Mouse (Mus musculus): ENCODE results near the gene Trim10. TPM values are rescaled to one million over a fixed set of nuclear protein-coding genes. Genes with fewer than 3 reads are reported as not detected.
"Not testable (repeated sequence)": the region's sequence is repeated elsewhere in the genome, so short reads cannot be mapped to it uniquely, and the experiment has no call there.

The Trim10 gene
- polyA plus RNA-seq (2012; ENCODE audit: insufficient read depth, insufficient read length, missing spikeins) = 0.67 TPM in 1 of 2 replicates, not detected in the other

- Histone ChIP-seq H3K4me3 (ENCODE audit: insufficient read depth, low read depth, low read length) (no peak within 1 kb of the TSS), H3K27ac (replicated peaks; ENCODE audit: low read depth, low read length) (no peak within 1 kb of the TSS), H3K4me1 (ENCODE audit: control insufficient read depth, insufficient read depth, insufficient read length, low read length) (no peaks in the 10 kb centered on the region)
Observed at GRCm38 (mm10) chr17:36869284-36869954, at the start of gene Trim10. TSS of gene Trim10 (plus strand) at chr17:36869574.

GRCm38 (mm10) chr17:36824005-36824404, 45.4 kb upstream of the Trim10 start:
- no peak overlapping the region for H3K27ac ChIP-seq (replicated peaks; ENCODE audit: low read depth, low read length)
- H3K4me1 ChIP-seq (ENCODE audit: control insufficient read depth, insufficient read depth, insufficient read length, low read length) = no peaks in the 10 kb centered on the region
- no peak overlapping the region for H3K4me3 ChIP-seq (ENCODE audit: insufficient read depth, low read depth, low read length)

GRCm38 (mm10) chr17:36825525-36825924, 43.8 kb upstream of the Trim10 start:
- Histone ChIP-seq H3K27ac (replicated peaks; ENCODE audit: low read depth, low read length) (no peak overlapping the region), H3K4me1 (ENCODE audit: control insufficient read depth, insufficient read depth, insufficient read length, low read length) (no peaks in the 10 kb centered on the region)

GRCm38 (mm10) chr17:36826002-36826401, 43.4 kb upstream of the Trim10 start:
- not testable (repeated sequence) for H3K27ac ChIP-seq (replicated peaks; ENCODE audit: low read depth, low read length); H3K4me1 ChIP-seq (ENCODE audit: control insufficient read depth, insufficient read depth, insufficient read length, low read length); H3K4me3 ChIP-seq (ENCODE audit: insufficient read depth, low read depth, low read length)

More at GRCm38 (mm10) chr17:36825525-36825924, 43.8 kb upstream of the Trim10 start:
- no peak overlapping the region for H3K4me3 ChIP-seq (ENCODE audit: insufficient read depth, low read depth, low read length)

- Histone ChIP-seq H3K27ac (replicated peaks; ENCODE audit: low read depth, low read length) (no peak overlapping the region), H3K4me1 (ENCODE audit: control insufficient read depth, insufficient read depth, insufficient read length, low read length) (no peaks in the 10 kb centered on the region), H3K4me3 (ENCODE audit: insufficient read depth, low read depth, low read length) (no peak overlapping the region)
Observed at GRCm38 (mm10) chr17:36828488-36828887, 40.9 kb upstream of the Trim10 start.

- Histone ChIP-seq H3K27ac (replicated peaks; ENCODE audit: low read depth, low read length) (no peak overlapping the region), H3K4me1 (ENCODE audit: control insufficient read depth, insufficient read depth, insufficient read length, low read length) (no peaks in the 10 kb centered on the region), H3K4me3 (ENCODE audit: insufficient read depth, low read depth, low read length) (no peak overlapping the region)
Observed at GRCm38 (mm10) chr17:36830470-36830869, 38.9 kb upstream of the Trim10 start.

GRCm38 (mm10) chr17:36832694-36833093, 36.7 kb upstream of the Trim10 start:
- Histone ChIP-seq H3K4me1 (ENCODE audit: control insufficient read depth, insufficient read depth, insufficient read length, low read length) (peaks cover 5% of the 10 kb centered on the region; the same call in 1 of the 2 replicates), H3K27ac (replicated peaks; ENCODE audit: low read depth, low read length) (no peak overlapping the region), H3K4me3 (ENCODE audit: insufficient read depth, low read depth, low read length) (no peak overlapping the region)

- peaks cover 5% of the 10 kb centered on the region; the same call in 1 of the 2 replicates for H3K4me1 ChIP-seq (ENCODE audit: control insufficient read depth, insufficient read depth, insufficient read length, low read length)
- H3K27ac ChIP-seq (replicated peaks; ENCODE audit: low read depth, low read length) = peak overlapping the region; percentile 89
- peak overlapping the region; percentile 64 for H3K4me3 ChIP-seq (ENCODE audit: insufficient read depth, low read depth, low read length)
Observed at GRCm38 (mm10) chr17:36835591-36836426, 33.6 kb upstream of the Trim10 start.

GRCm38 (mm10) chr17:36836427-36836812, 33.0 kb upstream of the Trim10 start:
- Histone ChIP-seq H3K27ac (replicated peaks; ENCODE audit: low read depth, low read length) (peak overlapping the region; percentile 89), H3K4me3 (ENCODE audit: insufficient read depth, low read depth, low read length) (peak overlapping the region; percentile 64), H3K4me1 (ENCODE audit: control insufficient read depth, insufficient read depth, insufficient read length, low read length) (peaks cover 5% of the 10 kb centered on the region; the same call in 1 of the 2 replicates)

- H3K4me1 ChIP-seq (ENCODE audit: control insufficient read depth, insufficient read depth, insufficient read length, low read length) = peaks cover 5% of the 10 kb centered on the region; the same call in 1 of the 2 replicates
Observed at GRCm38 (mm10) chr17:36836874-36837647, 32.3 kb upstream of the Trim10 start, which contains the start of gene Trim26. TSS of gene Trim26 (plus strand) at chr17:36837134.

GRCm38 (mm10) chr17:36839001-36839400, 30.4 kb upstream of the Trim10 start:
- Histone ChIP-seq H3K4me1 (ENCODE audit: control insufficient read depth, insufficient read depth, insufficient read length, low read length) (peaks cover 8% of the 10 kb centered on the region; the same call in 1 of the 2 replicates), H3K4me3 (ENCODE audit: insufficient read depth, low read depth, low read length) (no peak overlapping the region), H3K27ac (replicated peaks; ENCODE audit: low read depth, low read length) (no peak overlapping the region)

More at GRCm38 (mm10) chr17:36836874-36837647, 32.3 kb upstream of the Trim10 start, which contains the start of gene Trim26:
- H3K27ac ChIP-seq (replicated peaks; ENCODE audit: low read depth, low read length) = peak within 1 kb of the TSS; percentile 89
- peak within 1 kb of the TSS; percentile 78 for H3K4me3 ChIP-seq (ENCODE audit: insufficient read depth, low read depth, low read length)

GRCm38 (mm10) chr17:36839931-36840330, 29.4 kb upstream of the Trim10 start:
- H3K4me1 ChIP-seq (ENCODE audit: control insufficient read depth, insufficient read depth, insufficient read length, low read length) = peaks cover 12% of the 10 kb centered on the region; the same call in 1 of the 2 replicates
- H3K27ac ChIP-seq (replicated peaks; ENCODE audit: low read depth, low read length) = no peak overlapping the region
- no peak overlapping the region for H3K4me3 ChIP-seq (ENCODE audit: insufficient read depth, low read depth, low read length)

GRCm38 (mm10) chr17:36840961-36841445, 28.4 kb upstream of the Trim10 start:
- Histone ChIP-seq H3K27ac (replicated peaks; ENCODE audit: low read depth, low read length) (no peak overlapping the region), H3K4me3 (ENCODE audit: insufficient read depth, low read depth, low read length) (no peak overlapping the region), H3K4me1 (ENCODE audit: control insufficient read depth, insufficient read depth, insufficient read length, low read length) (peaks cover 13% of the 10 kb centered on the region; the same call in 1 of the 2 replicates)

GRCm38 (mm10) chr17:36843696-36844095, 25.7 kb upstream of the Trim10 start:
- H3K4me1 ChIP-seq (ENCODE audit: control insufficient read depth, insufficient read depth, insufficient read length, low read length) = peaks cover 11% of the 10 kb centered on the region; the same call in 1 of the 2 replicates
- H3K4me3 ChIP-seq (ENCODE audit: insufficient read depth, low read depth, low read length) = no peak overlapping the region
- H3K27ac ChIP-seq (replicated peaks; ENCODE audit: low read depth, low read length) = no peak overlapping the region

All from brown adipose tissue, adult 24 weeks (tissue).